Mouse (Mus musculus) hindbrain, embryonic 13.5 days (tissue): ENCODE measurements around the gene Sh2d6. TPM values are rescaled to one million over a fixed set of nuclear protein-coding genes. Genes with fewer than 3 reads are reported as not detected.

Experiments
- ATAC-seq: fragments of 200-750 bp; cut with Nextera tagmentation; 2 replicates; pipeline ENCODE4 v1.8.0; 2017; ENCODE audit warnings: moderate TSS enrichment; ENCODE audit not compliant: low FRiP score
- H3K27ac ChIP-seq: fragments of 300-500 bp; sonication (generic); 2 replicates; pipeline ENCODE4 v1.5.1; 2015; ENCODE audit warnings: inconsistent platforms, mild to moderate bottlenecking, moderate library complexity
- H3K27me3 ChIP-seq: fragments of 300-500 bp; sonication (generic); 2 replicates; pipeline ENCODE4 v1.6.1; 2015; ENCODE audit warnings: mild to moderate bottlenecking, inconsistent platforms
- H3K36me3 ChIP-seq: fragments of 300-500 bp; sonication (generic); 2 replicates; pipeline ENCODE4 v1.6.1; 2015; ENCODE audit warnings: mild to moderate bottlenecking, inconsistent platforms
- H3K4me1 ChIP-seq: fragments of 300-500 bp; sonication (generic); replicated peaks from 2 replicates; pipeline ENCODE4 v1.6.1; 2015; ENCODE audit warnings: inconsistent platforms
- H3K4me2 ChIP-seq: fragments of 300-500 bp; sonication (generic); 2 replicates; pipeline ENCODE4 v1.6.1; 2015; ENCODE audit warnings: inconsistent platforms, mild to moderate bottlenecking, moderate library complexity
- H3K4me3 ChIP-seq: fragments of 300-500 bp; sonication (generic); 2 replicates; pipeline ENCODE4 v1.5.1; 2015; ENCODE audit warnings: mild to moderate bottlenecking, inconsistent platforms
- H3K9ac ChIP-seq: fragments of 300-500 bp; sonication (generic); 2 replicates; pipeline ENCODE4 v1.6.1; 2015; ENCODE audit warnings: mild to moderate bottlenecking, inconsistent platforms
- H3K9me3 ChIP-seq: fragments of 300-500 bp; sonication (generic); 2 replicates; pipeline ENCODE4 v1.6.1; 2016; ENCODE audit warnings: inconsistent platforms
- WGBS: fragments of 180-500 bp; shearing (Covaris S2); methylation state at CpG from one replicate; pipeline ENCODE4 v1.1.7; 2015; 5-methylcytosine and 5-hydroxymethylcytosine counted together
- polyA plus RNA-seq: library from polyadenylated mRNA; unstranded; fragments of >200 nt; fragmentation: Nextera tagmentation; extraction: Ambion mirVana; gene quantifications from 2 replicates; pipeline ENCODE4 v1.2.1, GENCODE M21; 2015

The Sh2d6 gene
- polyA plus RNA-seq, 1 experiment from 2014 or later: 1.0 TPM

DNA sequence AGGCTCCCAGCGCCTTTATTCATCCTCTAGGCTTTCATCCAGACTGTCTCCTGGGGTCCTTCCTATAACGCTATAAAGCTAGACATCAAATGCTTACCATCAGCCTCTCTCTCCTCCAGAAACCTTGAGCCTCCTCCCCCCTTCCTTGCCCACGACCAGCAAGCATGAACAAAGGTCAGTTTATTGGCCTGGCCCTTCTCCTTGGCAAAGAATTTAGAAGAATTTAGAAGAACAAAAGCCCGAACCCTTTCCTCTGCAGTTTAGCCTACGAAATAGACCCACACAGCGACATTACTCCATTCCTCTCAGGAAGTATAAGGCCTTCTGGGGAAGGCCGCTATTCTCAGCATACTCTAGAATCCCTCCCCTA is 8.5 kb downstream of the Sh2d6 start:
- H3K27ac ChIP-seq: peak overlapping the region; percentile 96
- H3K4me3 ChIP-seq: peak overlapping the region; percentile 32
- no peaks in the 10 kb centered on the region for H3K9me3 ChIP-seq
- no peaks in the 10 kb centered on the region for H3K27me3 ChIP-seq
- peak overlapping the region; percentile 53 for H3K4me2 ChIP-seq
- H3K36me3 ChIP-seq: no peaks in the 10 kb centered on the region
- peak overlapping the region; percentile 76 for H3K9ac ChIP-seq
- WGBS: 39% methylated on average over 7 of the region's 7 CpGs
- peaks cover 50% of the 10 kb centered on the region for H3K4me1 ChIP-seq
- ATAC-seq: peak; percentile 10; the same call in 1 of the 2 replicates

DNA sequence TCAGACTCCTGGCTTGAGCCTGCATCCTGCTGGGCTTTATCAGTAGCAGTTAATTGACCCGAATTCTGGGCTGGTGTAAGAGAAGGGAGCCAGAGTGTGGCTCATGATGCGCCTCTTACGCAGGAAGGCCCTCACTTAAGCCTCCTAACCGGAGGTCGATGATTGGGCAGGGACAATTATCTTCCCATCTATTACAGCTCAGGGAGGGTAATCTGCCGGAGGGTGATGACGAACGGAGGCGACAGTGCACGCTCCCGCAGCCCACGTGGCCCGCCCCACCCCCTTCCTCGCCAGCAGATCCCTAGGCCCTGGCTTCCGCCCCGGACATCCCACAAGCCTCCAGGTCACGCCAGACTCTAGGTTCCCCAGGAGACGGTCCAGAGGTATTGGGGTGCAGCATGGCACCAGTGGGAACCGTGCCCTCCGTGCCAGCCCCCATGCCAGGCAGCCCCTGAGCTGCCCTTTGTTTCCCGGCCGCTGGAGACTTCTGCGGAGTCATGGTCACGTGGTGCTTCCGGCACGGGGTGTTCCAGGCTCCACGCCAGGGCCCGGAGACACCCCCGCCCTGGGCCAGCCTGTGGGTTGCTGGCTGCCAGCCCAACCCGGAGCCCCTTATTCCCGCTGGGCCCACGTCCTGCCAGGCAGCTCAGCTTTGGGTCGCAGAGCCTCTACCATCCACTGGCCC is 9.0 kb downstream of the Sh2d6 start:
- no peaks in the 10 kb centered on the region for H3K9me3 ChIP-seq
- peak overlapping the region; percentile 76 for H3K9ac ChIP-seq
- H3K27ac ChIP-seq: peak overlapping the region; percentile 96
- H3K4me1 ChIP-seq: peaks cover 50% of the 10 kb centered on the region
- peak overlapping the region; percentile 53 for H3K4me2 ChIP-seq
- H3K27me3 ChIP-seq: no peaks in the 10 kb centered on the region
- peak; percentile 92 for ATAC-seq
- WGBS: 3% methylated on average over 25 of the region's 33 CpGs
- H3K36me3 ChIP-seq: no peaks in the 10 kb centered on the region
- peak overlapping the region; percentile 32 for H3K4me3 ChIP-seq

- H3K4me3 ChIP-seq: no peak overlapping the region
- no peak overlapping the region for H3K4me2 ChIP-seq
- H3K9me3 ChIP-seq: no peaks in the 10 kb centered on the region
- H3K4me1 ChIP-seq: peaks cover 49% of the 10 kb centered on the region
- H3K9ac ChIP-seq: no peak overlapping the region
- H3K27ac ChIP-seq: peak overlapping the region; percentile 96; the same call in 1 of the 2 replicates
- ATAC-seq: no peak
- WGBS: 67% methylated on average over 6 of the region's 6 CpGs
- no peaks in the 10 kb centered on the region for H3K36me3 ChIP-seq
- no peaks in the 10 kb centered on the region for H3K27me3 ChIP-seq
Measured at GRCm38 (mm10) chr6:72510686-72511421, 10.7 kb downstream of the Sh2d6 start.

GRCm38 (mm10) chr6:72509872-72510435 is 11.6 kb downstream of the Sh2d6 start:
- Histone ChIP-seq H3K9me3 (no peaks in the 10 kb centered on the region), H3K36me3 (no peaks in the 10 kb centered on the region), H3K27ac (peak overlapping the region; percentile 1; the same call in 1 of the 2 replicates), H3K4me1 (peaks cover 41% of the 10 kb centered on the region), H3K9ac (no peak overlapping the region), H3K4me3 (no peak overlapping the region), H3K4me2 (no peak overlapping the region), H3K27me3 (no peaks in the 10 kb centered on the region)
- ATAC-seq: no peak
- WGBS: 72% methylated on average over 2 of the region's 2 CpGs

- Histone ChIP-seq H3K9ac (no peak overlapping the region), H3K9me3 (no peaks in the 10 kb centered on the region), H3K27ac (peak overlapping the region; percentile 44; the same call in 1 of the 2 replicates), H3K4me1 (peaks cover 34% of the 10 kb centered on the region), H3K4me2 (no peak overlapping the region), H3K27me3 (no peaks in the 10 kb centered on the region), H3K36me3 (no peaks in the 10 kb centered on the region), H3K4me3 (no peak overlapping the region)
- no peak for ATAC-seq
- WGBS: 72% methylated on average over 4 of the region's 4 CpGs
Measured at GRCm38 (mm10) chr6:72508596-72508995, 12.9 kb downstream of the Sh2d6 start.

- 100% methylated on average over 1 of the region's 1 CpGs for WGBS
- no peak overlapping the region for H3K4me3 ChIP-seq
Measured at GRCm38 (mm10) chr6:72506104-72506503, 15.4 kb downstream of the Sh2d6 start.

GRCm38 (mm10) chr6:72503939-72504338 is 17.6 kb downstream of the Sh2d6 start:
- no peak overlapping the region for H3K9ac ChIP-seq
- no peak for ATAC-seq
- H3K4me3 ChIP-seq: no peak overlapping the region
- no peak overlapping the region for H3K27ac ChIP-seq
- no peaks in the 10 kb centered on the region for H3K9me3 ChIP-seq
- peaks cover 5% of the 10 kb centered on the region; the same call in 1 of the 2 replicates for H3K4me1 ChIP-seq
- H3K36me3 ChIP-seq: no peaks in the 10 kb centered on the region
- no peaks in the 10 kb centered on the region for H3K27me3 ChIP-seq
- WGBS: 81% methylated on average over 2 of the region's 2 CpGs
- no peak overlapping the region for H3K4me2 ChIP-seq

More at GRCm38 (mm10) chr6:72506104-72506503, 15.4 kb downstream of the Sh2d6 start:
- H3K4me2 ChIP-seq: no peak overlapping the region
- no peak overlapping the region for H3K9ac ChIP-seq
- no peaks in the 10 kb centered on the region for H3K36me3 ChIP-seq
- H3K27ac ChIP-seq: no peak overlapping the region
- H3K27me3 ChIP-seq: no peaks in the 10 kb centered on the region
- no peak for ATAC-seq
- no peaks in the 10 kb centered on the region for H3K9me3 ChIP-seq
- H3K4me1 ChIP-seq: peaks cover 13% of the 10 kb centered on the region; the same call in 1 of the 2 replicates

DNA sequence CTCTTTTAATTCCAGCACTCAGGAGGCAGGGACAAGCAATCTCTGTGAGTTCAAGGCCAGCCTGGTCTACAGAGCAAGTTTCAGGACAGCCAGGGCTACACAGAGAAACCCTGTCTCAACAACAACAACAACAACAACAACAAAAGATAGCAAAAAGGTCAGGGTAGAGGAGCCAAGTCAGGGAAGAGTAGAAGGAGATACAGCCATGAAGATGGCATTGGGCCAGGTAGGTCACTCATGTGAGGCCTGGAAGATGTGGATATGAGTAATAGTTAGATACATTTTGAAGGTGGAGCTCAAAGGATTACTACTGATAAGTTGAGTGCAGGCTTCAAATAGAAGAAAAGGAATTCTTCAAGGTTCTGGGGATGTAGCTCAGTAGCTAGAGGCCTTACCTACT is 18.2 kb downstream of the Sh2d6 start:
- H3K27me3 ChIP-seq: no peaks in the 10 kb centered on the region
- H3K4me2 ChIP-seq: no peak overlapping the region
- H3K9me3 ChIP-seq: no peaks in the 10 kb centered on the region
- no peaks in the 10 kb centered on the region for H3K36me3 ChIP-seq
- no peak for ATAC-seq
- H3K4me1 ChIP-seq: 0 out of 2 replicates have a peak, but pooled peaks cover under 1% of the 10 kb centered on the region
- H3K4me3 ChIP-seq: no peak overlapping the region
- no peak overlapping the region for H3K9ac ChIP-seq
- no peak overlapping the region for H3K27ac ChIP-seq

- 70% methylated on average over 5 of the region's 5 CpGs for WGBS
- no peak overlapping the region for H3K4me2 ChIP-seq
- H3K27ac ChIP-seq: no peak overlapping the region
- no peaks in the 10 kb centered on the region for H3K27me3 ChIP-seq
- no peaks in the 10 kb centered on the region for H3K4me1 ChIP-seq
- ATAC-seq: no peak
- H3K4me3 ChIP-seq: no peak overlapping the region
- H3K36me3 ChIP-seq: no peaks in the 10 kb centered on the region
- H3K9me3 ChIP-seq: no peaks in the 10 kb centered on the region
- no peak overlapping the region for H3K9ac ChIP-seq
Measured at GRCm38 (mm10) chr6:72498950-72499349, 22.6 kb downstream of the Sh2d6 start.

DNA sequence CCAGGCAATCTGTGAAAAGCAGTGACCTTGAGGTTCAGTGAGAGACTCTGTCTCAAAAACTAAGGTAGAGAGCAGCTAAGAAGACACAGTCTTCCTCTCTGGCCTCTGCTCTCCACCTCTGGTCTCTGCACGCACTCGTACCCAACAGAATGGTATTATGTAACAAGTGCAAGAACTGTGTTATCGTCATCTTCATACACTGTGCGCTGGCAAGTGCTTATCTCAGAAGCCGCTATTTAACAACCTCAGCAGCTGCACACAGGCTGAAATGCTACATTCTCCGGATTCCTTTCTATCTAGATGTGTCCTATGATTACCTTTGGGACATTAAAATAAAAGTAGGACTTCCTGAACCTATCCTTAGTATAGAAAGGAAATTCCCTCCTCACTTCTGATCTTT is 28.6 kb downstream of the Sh2d6 start:
- H3K9ac ChIP-seq: no peak overlapping the region
- H3K27ac ChIP-seq: no peak overlapping the region
- H3K4me1 ChIP-seq: no peaks in the 10 kb centered on the region
- H3K9me3 ChIP-seq: no peaks in the 10 kb centered on the region
- no peaks in the 10 kb centered on the region for H3K36me3 ChIP-seq
- 88% methylated on average over 6 of the region's 6 CpGs for WGBS
- ATAC-seq: no peak
- no peak overlapping the region for H3K4me2 ChIP-seq
- H3K4me3 ChIP-seq: no peak overlapping the region
- no peaks in the 10 kb centered on the region for H3K27me3 ChIP-seq

- no peaks in the 10 kb centered on the region for H3K4me1 ChIP-seq
- no peak overlapping the region for H3K4me2 ChIP-seq
- no peaks in the 10 kb centered on the region for H3K9me3 ChIP-seq
- WGBS: 78% methylated on average over 3 of the region's 3 CpGs
- no peak for ATAC-seq
- H3K36me3 ChIP-seq: no peaks in the 10 kb centered on the region
- no peak overlapping the region for H3K9ac ChIP-seq
- no peak overlapping the region for H3K27ac ChIP-seq
- H3K27me3 ChIP-seq: no peaks in the 10 kb centered on the region
- H3K4me3 ChIP-seq: no peak overlapping the region
Measured at GRCm38 (mm10) chr6:72491151-72491550, 30.4 kb downstream of the Sh2d6 start.

- Histone ChIP-seq H3K27me3 (no peaks in the 10 kb centered on the region), H3K36me3 (no peaks in the 10 kb centered on the region), H3K9ac (no peak overlapping the region), H3K27ac (no peak overlapping the region), H3K4me1 (no peaks in the 10 kb centered on the region), H3K4me2 (no peak overlapping the region), H3K9me3 (no peaks in the 10 kb centered on the region), H3K4me3 (no peak overlapping the region)
- no peak for ATAC-seq
Measured at GRCm38 (mm10) chr6:72489534-72489933, 32.0 kb downstream of the Sh2d6 start.
